Mouse (Mus musculus) adrenal gland, postnatal 14 days (tissue): ENCODE results near the gene Slc7a5. TPM values are rescaled to one million over a fixed set of nuclear protein-coding genes. Genes with fewer than 3 reads are reported as not detected.

Source experiments
- DNase-seq: peaks from one replicate; pipeline ENCODE4 v3.0.0; 2021; ENCODE audit warnings: mixed read lengths
- total RNA-seq: library from RNA; stranded (reverse); gene quantifications from 2 replicates; pipeline ENCODE4 v1.2.3, GENCODE M21; 2021

The Slc7a5 gene
- total RNA-seq, 1 experiment from 2014 or later = 41.4 TPM

- DNase-seq = no peak
These were observed 28.9 kb upstream of the Slc7a5 start for GRCm38 (mm10) chr8:121936391-121936790.

- DNase-seq = peak; percentile 51
These were observed 28.1 kb upstream of the Slc7a5 start for GRCm38 (mm10) chr8:121935341-121936294.

- DNase-seq = no peak
These were observed 27.4 kb upstream of the Slc7a5 start for GRCm38 (mm10) chr8:121934923-121935322.

GRCm38 (mm10) chr8:121934506-121934905 is 27.0 kb upstream of the Slc7a5 start:
- DNase-seq = peak; percentile 75

- peak; percentile 29 for DNase-seq
These were observed 25.4 kb upstream of the Slc7a5 start for GRCm38 (mm10) chr8:121932668-121933520.

GRCm38 (mm10) chr8:121932026-121932667 is 24.7 kb upstream of the Slc7a5 start:
- peak; percentile 73 for DNase-seq

- no peak for DNase-seq
These were observed 24.1 kb upstream of the Slc7a5 start for GRCm38 (mm10) chr8:121931571-121931970.

GRCm38 (mm10) chr8:121930047-121930446 is 22.6 kb upstream of the Slc7a5 start:
- DNase-seq = no peak

- peak; percentile 79 for DNase-seq
These were observed 19.8 kb upstream of the Slc7a5 start for GRCm38 (mm10) chr8:121927316-121927715.

GRCm38 (mm10) chr8:121926266-121926665 is 18.8 kb upstream of the Slc7a5 start:
- no peak for DNase-seq

- peak; percentile 85 for DNase-seq
These were observed 18.1 kb upstream of the Slc7a5 start for GRCm38 (mm10) chr8:121925624-121926023.

GRCm38 (mm10) chr8:121924681-121925080 is 17.2 kb upstream of the Slc7a5 start:
- DNase-seq = no peak

GRCm38 (mm10) chr8:121922101-121922500 is 14.6 kb upstream of the Slc7a5 start:
- peak; percentile 63 for DNase-seq

GRCm38 (mm10) chr8:121921582-121921981 is 14.1 kb upstream of the Slc7a5 start:
- no peak for DNase-seq

GRCm38 (mm10) chr8:121919731-121920130 is 12.2 kb upstream of the Slc7a5 start:
- DNase-seq = peak; percentile 67

- DNase-seq = no peak
These were observed 11.7 kb upstream of the Slc7a5 start for GRCm38 (mm10) chr8:121919158-121919557.

GRCm38 (mm10) chr8:121913378-121913777 is 5.9 kb upstream of the Slc7a5 start:
- DNase-seq = no peak

GRCm38 (mm10) chr8:121912831-121913230 is 5.3 kb upstream of the Slc7a5 start:
- no peak for DNase-seq

- peak; percentile 42 for DNase-seq
These were observed 4.5 kb upstream of the Slc7a5 start for GRCm38 (mm10) chr8:121911987-121912386.

- no peak for DNase-seq
These were observed 3.9 kb upstream of the Slc7a5 start for GRCm38 (mm10) chr8:121911400-121911799.

GRCm38 (mm10) chr8:121909663-121910062 is 2.2 kb upstream of the Slc7a5 start:
- DNase-seq = peak; percentile 87

- no peak for DNase-seq
These were observed 1.7 kb upstream of the Slc7a5 start for GRCm38 (mm10) chr8:121909148-121909541.
